Mouse (Mus musculus): ENCODE results near the gene Cacng7. TPM values are rescaled to one million over a fixed set of nuclear protein-coding genes. Genes with fewer than 3 reads are reported as not detected.
A peak's percentile ranks its signal among the peaks of the same experiment; 100 is the strongest.

The Cacng7 gene
- 0.63 and 0.86 TPM in 2 replicates for polyA plus RNA-seq (2015; fragmentation: Nextera tagmentation; extraction: Ambion mirVana)

- Histone ChIP-seq H3K9ac (ENCODE audit: low read depth, low read length) (peak within 1 kb of the TSS; percentile 45; the same call in 1 of the 2 replicates), H3K4me1 (replicated peaks; ENCODE audit: control insufficient read depth, insufficient read depth, low read length) (0 out of 2 replicates have a peak, but pooled peaks cover 4% of the 10 kb centered on the region), H3K27me3 (replicated peaks; ENCODE audit: control insufficient read depth, insufficient read depth, low read length) (peaks cover 39% of the 10 kb centered on the region), H3K4me2 (replicated peaks; ENCODE audit: low read depth) (peak within 1 kb of the TSS; percentile 59), H3K4me3 (ENCODE audit: low read depth, low read length) (peak within 1 kb of the TSS; percentile 45), H3K27ac (ENCODE audit: low read depth, low read length) (peak within 1 kb of the TSS; percentile 28), H3K9me3 (ENCODE audit: control insufficient read depth) (no peaks in the 10 kb centered on the region), H3K36me3 (ENCODE audit: control insufficient read depth, insufficient read depth) (no peaks in the 10 kb centered on the region)
- ATAC-seq: no peak
- 2% methylated on average over 65 of the region's 65 CpGs for WGBS
- no peak for TF ChIP-seq CTCF (IDR thresholded peaks at IDR 0.05; ENCODE audit: low read depth)
Measured at GRCm38 (mm10) chr7:3332619-3333521, at the start of gene Cacng7. Gene Cacng7, plus strand, starts transcription at chr7:3332955.

DNA sequence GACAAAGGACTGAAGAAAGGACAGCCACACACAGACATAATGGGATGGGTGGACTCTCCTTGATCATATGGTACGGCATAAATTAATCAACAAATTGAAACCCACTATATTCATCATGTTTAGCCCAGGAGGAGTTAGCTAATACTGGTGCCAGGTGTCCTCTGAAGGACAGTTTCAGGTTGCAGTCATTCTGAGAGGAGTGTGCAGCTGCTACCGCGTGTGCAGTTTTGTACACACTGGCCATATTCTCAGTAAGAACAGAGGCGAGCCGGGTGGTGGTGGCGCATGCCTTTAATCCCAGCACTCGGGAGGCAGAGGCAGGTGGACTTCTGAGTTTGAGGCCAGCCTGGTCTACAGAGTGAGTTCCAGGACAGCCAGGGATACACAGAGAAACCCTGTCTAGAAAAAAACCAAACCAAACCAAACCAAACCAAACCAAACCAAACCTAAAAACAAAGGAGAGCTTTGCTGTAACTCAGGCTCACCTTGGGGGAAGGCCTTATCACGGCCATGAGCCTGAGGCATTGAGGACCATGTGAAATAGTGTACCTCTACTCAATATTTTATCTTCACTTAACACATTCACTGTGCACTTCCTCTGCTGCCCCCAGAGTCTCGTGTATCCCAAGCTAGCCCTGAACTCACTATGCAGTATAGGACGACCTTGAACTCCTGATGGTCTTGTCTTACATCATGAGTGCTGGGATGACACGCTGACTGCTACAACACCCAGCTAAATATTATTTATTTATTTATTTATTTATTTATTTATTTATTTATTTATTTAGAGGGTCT is 49.5 kb upstream of the Cacng7 start:
- no peaks in the 10 kb centered on the region for H3K27me3 ChIP-seq (replicated peaks; ENCODE audit: control insufficient read depth, insufficient read depth, low read length)
- no peak for ATAC-seq
- no peaks in the 10 kb centered on the region for H3K36me3 ChIP-seq (ENCODE audit: control insufficient read depth, insufficient read depth)
- 0 out of 2 replicates have a peak, but pooled peaks cover 3% of the 10 kb centered on the region for H3K4me1 ChIP-seq (replicated peaks; ENCODE audit: control insufficient read depth, insufficient read depth, low read length)
- H3K9me3 ChIP-seq (ENCODE audit: control insufficient read depth): no peaks in the 10 kb centered on the region
- H3K4me3 ChIP-seq (ENCODE audit: low read depth, low read length): no peak overlapping the region
- 88% methylated on average over 11 of the region's 11 CpGs for WGBS
- H3K9ac ChIP-seq (ENCODE audit: low read depth, low read length): no peak overlapping the region
- no peak overlapping the region for H3K27ac ChIP-seq (ENCODE audit: low read depth, low read length)
- H3K4me2 ChIP-seq (replicated peaks; ENCODE audit: low read depth): no peak overlapping the region
- no peak for TF ChIP-seq CTCF (IDR thresholded peaks at IDR 0.05; ENCODE audit: low read depth)

- no peak overlapping the region for H3K27ac ChIP-seq (ENCODE audit: low read depth, low read length)
- WGBS: 77% methylated on average over 10 of the region's 10 CpGs
- 0 out of 2 replicates have a peak, but pooled peaks cover 3% of the 10 kb centered on the region for H3K4me1 ChIP-seq (replicated peaks; ENCODE audit: control insufficient read depth, insufficient read depth, low read length)
- no peak for TF ChIP-seq CTCF (IDR thresholded peaks at IDR 0.05; ENCODE audit: low read depth)
- H3K4me3 ChIP-seq (ENCODE audit: low read depth, low read length): no peak overlapping the region
- ATAC-seq: no peak
- H3K9me3 ChIP-seq (ENCODE audit: control insufficient read depth): no peaks in the 10 kb centered on the region
- no peaks in the 10 kb centered on the region for H3K27me3 ChIP-seq (replicated peaks; ENCODE audit: control insufficient read depth, insufficient read depth, low read length)
- H3K36me3 ChIP-seq (ENCODE audit: control insufficient read depth, insufficient read depth): no peaks in the 10 kb centered on the region
- no peak overlapping the region for H3K4me2 ChIP-seq (replicated peaks; ENCODE audit: low read depth)
- H3K9ac ChIP-seq (ENCODE audit: low read depth, low read length): no peak overlapping the region
Measured at GRCm38 (mm10) chr7:3284604-3285003, 48.2 kb upstream of the Cacng7 start.

GRCm38 (mm10) chr7:3286036-3286435 is 46.7 kb upstream of the Cacng7 start:
- Histone ChIP-seq H3K36me3 (ENCODE audit: control insufficient read depth, insufficient read depth) (no peaks in the 10 kb centered on the region), H3K9ac (ENCODE audit: low read depth, low read length) (no peak overlapping the region), H3K4me3 (ENCODE audit: low read depth, low read length) (no peak overlapping the region), H3K4me1 (replicated peaks; ENCODE audit: control insufficient read depth, insufficient read depth, low read length) (0 out of 2 replicates have a peak, but pooled peaks cover 6% of the 10 kb centered on the region), H3K9me3 (ENCODE audit: control insufficient read depth) (no peaks in the 10 kb centered on the region), H3K27ac (ENCODE audit: low read depth, low read length) (no peak overlapping the region), H3K4me2 (replicated peaks; ENCODE audit: low read depth) (no peak overlapping the region), H3K27me3 (replicated peaks; ENCODE audit: control insufficient read depth, insufficient read depth, low read length) (no peaks in the 10 kb centered on the region)
- TF ChIP-seq CTCF (IDR thresholded peaks at IDR 0.05; ENCODE audit: low read depth): no peak
- 92% methylated on average over 5 of the region's 5 CpGs for WGBS
- ATAC-seq: no peak

DNA sequence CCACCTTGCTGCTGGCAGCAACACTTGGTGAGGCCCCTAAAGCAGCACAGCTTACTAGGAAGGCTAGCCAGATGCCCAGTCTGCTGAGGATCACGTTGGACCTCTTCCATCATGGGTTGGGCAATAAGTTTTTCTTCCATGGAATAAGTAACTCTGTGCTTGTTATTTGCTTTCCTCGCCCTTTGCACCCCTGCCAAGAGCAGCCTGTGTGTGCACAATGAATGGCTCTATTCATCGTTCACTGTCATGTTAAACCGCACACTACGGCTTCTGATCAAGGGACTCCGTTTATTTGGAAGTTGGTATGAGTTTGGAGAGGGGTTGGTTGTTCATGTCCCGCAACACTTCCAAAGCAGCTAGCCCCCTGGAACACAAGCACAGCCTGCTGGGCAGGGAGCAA is 45.6 kb upstream of the Cacng7 start:
- ATAC-seq: peak; percentile 64
- no peak overlapping the region for H3K9ac ChIP-seq (ENCODE audit: low read depth, low read length)
- 0 out of 2 replicates have a peak, but pooled peaks cover 6% of the 10 kb centered on the region for H3K4me1 ChIP-seq (replicated peaks; ENCODE audit: control insufficient read depth, insufficient read depth, low read length)
- no peak overlapping the region for H3K4me2 ChIP-seq (replicated peaks; ENCODE audit: low read depth)
- no peak overlapping the region for H3K4me3 ChIP-seq (ENCODE audit: low read depth, low read length)
- WGBS: 37% methylated on average over 7 of the region's 7 CpGs
- no peaks in the 10 kb centered on the region for H3K9me3 ChIP-seq (ENCODE audit: control insufficient read depth)
- no peaks in the 10 kb centered on the region for H3K27me3 ChIP-seq (replicated peaks; ENCODE audit: control insufficient read depth, insufficient read depth, low read length)
- TF ChIP-seq CTCF (IDR thresholded peaks at IDR 0.05; ENCODE audit: low read depth): no peak
- H3K36me3 ChIP-seq (ENCODE audit: control insufficient read depth, insufficient read depth): no peaks in the 10 kb centered on the region
- H3K27ac ChIP-seq (ENCODE audit: low read depth, low read length): no peak overlapping the region

All from intestine, postnatal 0 days (tissue).